Mouse (Mus musculus): ENCODE measurements around the gene Farsa. TPM values are rescaled to one million over a fixed set of nuclear protein-coding genes. Genes with fewer than 3 reads are reported as not detected.

Gene Farsa
- polyA plus RNA-seq, 1 experiment from 2014 or later: 44.3 TPM

DNA sequence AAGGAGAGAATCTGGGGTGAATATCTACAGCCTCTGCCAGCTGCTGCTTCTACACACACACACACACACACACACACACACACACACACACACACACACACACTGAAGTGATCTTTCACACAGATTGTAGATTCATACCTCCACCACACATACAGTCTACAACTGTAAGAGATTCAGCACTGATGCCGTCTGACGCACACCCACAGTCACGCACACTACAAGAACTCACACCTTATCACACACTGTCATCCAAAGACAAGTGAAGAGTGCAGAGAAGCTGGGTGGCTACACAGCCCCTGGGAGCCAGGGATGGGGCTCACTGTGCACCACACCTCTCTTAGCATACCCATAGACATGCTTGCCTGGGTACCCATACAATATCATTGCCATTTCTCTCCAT lies 43.0 kb upstream of the Farsa start:
- no peak overlapping the region for H3K27ac ChIP-seq (replicated peaks)
- H3K9me3 ChIP-seq (ENCODE audit: control insufficient read depth, low read length): no peaks in the 10 kb centered on the region
- H3K27me3 ChIP-seq (ENCODE audit: control insufficient read depth, insufficient read depth, low read length): no peaks in the 10 kb centered on the region
- DNase-seq (ENCODE audit: low spot score): no peak
- H3K4me2 ChIP-seq (replicated peaks; ENCODE audit: low read depth): no peak overlapping the region
- peaks cover 2% of the 10 kb centered on the region; the same call in 1 of the 2 replicates for H3K4me1 ChIP-seq (replicated peaks; ENCODE audit: control insufficient read depth, insufficient read depth)
- TF ChIP-seq CTCF (IDR thresholded peaks at IDR 0.05; ENCODE audit: low read depth): no peak
- TF ChIP-seq EP300 (optimal IDR thresholded peaks at IDR 0.05): no peak
- H3K9ac ChIP-seq (ENCODE audit: low read length): no peak overlapping the region
- H3K36me3 ChIP-seq (ENCODE audit: control insufficient read depth, insufficient read depth, low read length): no peaks in the 10 kb centered on the region
- H3K4me3 ChIP-seq (ENCODE audit: low read depth, low read length): no peak overlapping the region
- WGBS: 85% methylated on average over 3 of the region's 3 CpGs
- no peak for ATAC-seq (ENCODE audit: low FRiP score, low TSS enrichment)

DNA sequence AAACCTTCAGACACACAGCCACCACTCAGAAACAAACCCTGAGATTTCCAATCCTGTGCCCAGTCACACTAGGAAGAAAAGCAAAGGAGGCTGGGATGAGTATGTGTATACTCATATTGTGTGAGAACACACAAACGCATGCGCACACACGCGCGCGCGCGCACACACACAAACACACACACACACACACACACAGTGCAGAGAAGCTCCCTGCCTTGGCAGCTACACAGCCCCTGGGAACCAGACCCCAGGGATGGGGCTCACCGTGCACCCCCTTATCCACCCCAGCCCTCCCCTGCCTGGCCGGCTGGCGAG lies 42.6 kb upstream of the Farsa start:
- no peak overlapping the region for H3K27ac ChIP-seq (replicated peaks)
- H3K4me3 ChIP-seq (ENCODE audit: low read depth, low read length): no peak overlapping the region
- H3K9me3 ChIP-seq (ENCODE audit: control insufficient read depth, low read length): no peaks in the 10 kb centered on the region
- 80% methylated on average over 11 of the region's 11 CpGs for WGBS
- no peaks in the 10 kb centered on the region for H3K36me3 ChIP-seq (ENCODE audit: control insufficient read depth, insufficient read depth, low read length)
- no peak for DNase-seq (ENCODE audit: low spot score)
- TF ChIP-seq EP300 (optimal IDR thresholded peaks at IDR 0.05) (no peak), CTCF (IDR thresholded peaks at IDR 0.05; ENCODE audit: low read depth) (no peak)
- peaks cover 2% of the 10 kb centered on the region; the same call in 1 of the 2 replicates for H3K4me1 ChIP-seq (replicated peaks; ENCODE audit: control insufficient read depth, insufficient read depth)
- H3K4me2 ChIP-seq (replicated peaks; ENCODE audit: low read depth): no peak overlapping the region
- no peak overlapping the region for H3K9ac ChIP-seq (ENCODE audit: low read length)
- ATAC-seq (ENCODE audit: low FRiP score, low TSS enrichment): no peak
- no peaks in the 10 kb centered on the region for H3K27me3 ChIP-seq (ENCODE audit: control insufficient read depth, insufficient read depth, low read length)

DNA sequence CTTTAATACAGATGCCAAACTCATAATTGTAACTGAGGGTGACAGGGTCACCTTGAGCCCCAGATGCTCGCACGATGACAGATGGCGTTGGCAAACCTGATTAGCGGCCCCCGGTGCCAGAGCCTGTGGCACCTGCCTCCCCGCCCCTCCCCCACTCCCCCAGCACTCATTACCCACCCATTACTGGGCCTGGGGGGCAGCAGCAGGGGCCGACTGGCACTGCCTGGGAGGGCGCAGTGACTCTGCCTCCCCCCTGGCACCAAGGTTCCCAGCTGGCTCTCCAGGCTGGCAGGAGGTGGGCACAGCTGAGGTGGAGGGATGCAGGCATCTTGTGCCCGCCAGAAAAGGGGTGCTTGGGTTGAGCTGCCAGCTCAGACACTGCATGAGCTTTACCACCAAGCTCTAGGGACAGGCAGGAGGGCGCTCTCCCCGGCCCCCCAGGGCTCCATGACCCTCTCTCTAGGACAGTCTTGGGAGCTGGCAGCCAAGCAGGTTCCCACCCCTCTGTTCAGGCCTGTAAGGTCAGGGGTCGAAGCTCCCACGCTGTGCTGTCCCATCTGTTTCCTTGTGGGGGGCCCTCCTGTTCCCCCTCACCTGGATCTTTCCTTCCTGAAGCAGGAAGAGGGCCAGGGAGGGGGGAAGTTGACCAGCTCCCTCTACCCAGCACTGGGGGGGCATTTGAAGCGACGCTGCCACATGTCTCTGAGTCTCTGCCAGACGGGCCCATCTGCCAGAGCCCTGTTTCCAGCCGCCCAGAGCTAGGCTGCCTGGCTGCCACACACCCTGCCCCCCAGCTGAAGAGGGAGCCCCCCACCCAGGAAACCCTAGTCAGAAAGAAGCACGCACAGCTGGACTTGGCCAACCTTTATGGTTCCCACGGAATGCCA lies 42.0 kb upstream of the Farsa start:
- Histone ChIP-seq H3K27ac (replicated peaks) (no peak overlapping the region; the same call in 1 of the 2 replicates), H3K4me2 (replicated peaks; ENCODE audit: low read depth) (no peak overlapping the region), H3K4me1 (replicated peaks; ENCODE audit: control insufficient read depth, insufficient read depth) (peaks cover 2% of the 10 kb centered on the region; the same call in 1 of the 2 replicates), H3K4me3 (ENCODE audit: low read depth, low read length) (no peak overlapping the region), H3K9ac (ENCODE audit: low read length) (peak overlapping the region; percentile 31; the same call in 1 of the 2 replicates), H3K27me3 (ENCODE audit: control insufficient read depth, insufficient read depth, low read length) (no peaks in the 10 kb centered on the region), H3K36me3 (ENCODE audit: control insufficient read depth, insufficient read depth, low read length) (no peaks in the 10 kb centered on the region), H3K9me3 (ENCODE audit: control insufficient read depth, low read length) (no peaks in the 10 kb centered on the region)
- TF ChIP-seq EP300 (optimal IDR thresholded peaks at IDR 0.05) (no peak), CTCF (IDR thresholded peaks at IDR 0.05; ENCODE audit: low read depth) (no peak)
- ATAC-seq (ENCODE audit: low FRiP score, low TSS enrichment) (0 out of 2 replicates have a peak, but pooled peaks have one; percentile 15), DNase-seq (ENCODE audit: low spot score) (no peak)
- 44% methylated on average over 19 of the region's 19 CpGs for WGBS

DNA sequence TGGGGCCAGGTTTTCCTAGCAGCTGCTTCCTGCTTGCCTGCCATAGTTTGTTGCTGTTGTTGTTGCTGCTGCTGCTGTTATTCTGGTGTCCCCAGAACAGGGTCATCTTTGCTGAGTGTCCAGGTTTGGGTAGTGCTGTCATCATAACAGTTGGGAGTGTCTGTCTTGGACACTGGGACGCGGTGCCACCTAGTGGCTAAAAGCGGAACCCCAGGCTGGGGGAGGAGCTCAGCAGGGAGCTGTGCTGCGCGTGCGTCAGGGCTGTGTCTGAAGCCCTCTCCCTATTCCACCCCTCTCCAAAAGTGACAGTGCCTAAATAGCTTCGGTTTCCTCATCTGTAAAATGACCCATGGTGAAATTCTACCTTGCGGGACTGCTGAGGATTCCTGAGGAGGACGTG lies 41.2 kb upstream of the Farsa start:
- no peaks in the 10 kb centered on the region for H3K27me3 ChIP-seq (ENCODE audit: control insufficient read depth, insufficient read depth, low read length)
- 15% methylated on average over 9 of the region's 9 CpGs for WGBS
- H3K4me2 ChIP-seq (replicated peaks; ENCODE audit: low read depth): no peak overlapping the region
- peak; percentile 95 for DNase-seq (ENCODE audit: low spot score)
- H3K27ac ChIP-seq (replicated peaks): no peak overlapping the region; the same call in 1 of the 2 replicates
- no peak overlapping the region for H3K4me3 ChIP-seq (ENCODE audit: low read depth, low read length)
- H3K4me1 ChIP-seq (replicated peaks; ENCODE audit: control insufficient read depth, insufficient read depth): peaks cover 2% of the 10 kb centered on the region; the same call in 1 of the 2 replicates
- H3K9me3 ChIP-seq (ENCODE audit: control insufficient read depth, low read length): no peaks in the 10 kb centered on the region
- TF ChIP-seq EP300 (optimal IDR thresholded peaks at IDR 0.05) (no peak), CTCF (IDR thresholded peaks at IDR 0.05; ENCODE audit: low read depth) (peak; percentile 98)
- H3K36me3 ChIP-seq (ENCODE audit: control insufficient read depth, insufficient read depth, low read length): no peaks in the 10 kb centered on the region
- no peak overlapping the region for H3K9ac ChIP-seq (ENCODE audit: low read length)
- ATAC-seq (ENCODE audit: low FRiP score, low TSS enrichment): peak; percentile 81

DNA sequence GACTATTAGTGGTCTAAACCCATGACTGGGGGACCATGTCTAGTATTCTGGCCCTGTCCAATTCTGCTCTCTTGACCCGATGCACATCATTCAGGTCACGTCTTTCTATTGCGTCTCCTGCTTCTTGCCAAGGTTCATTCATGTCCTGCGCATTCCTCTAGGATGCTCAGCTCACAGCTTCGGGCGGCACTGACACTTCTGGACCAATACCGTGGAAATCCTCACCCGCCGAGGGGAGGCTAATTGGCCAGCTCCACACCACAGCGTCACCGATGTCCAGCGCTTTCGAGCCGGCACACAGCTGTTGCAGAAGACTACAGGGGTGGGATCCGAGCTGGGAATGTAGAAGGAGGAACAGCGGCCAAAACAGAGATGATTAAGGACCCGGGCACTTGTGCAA lies 40.7 kb upstream of the Farsa start:
- no peak for TF ChIP-seq EP300 (optimal IDR thresholded peaks at IDR 0.05)
- TF ChIP-seq CTCF (IDR thresholded peaks at IDR 0.05; ENCODE audit: low read depth): no peak
- Histone ChIP-seq H3K4me3 (ENCODE audit: low read depth, low read length) (no peak overlapping the region), H3K4me2 (replicated peaks; ENCODE audit: low read depth) (no peak overlapping the region), H3K4me1 (replicated peaks; ENCODE audit: control insufficient read depth, insufficient read depth) (peaks cover 2% of the 10 kb centered on the region; the same call in 1 of the 2 replicates), H3K27ac (replicated peaks) (no peak overlapping the region), H3K9me3 (ENCODE audit: control insufficient read depth, low read length) (no peaks in the 10 kb centered on the region), H3K36me3 (ENCODE audit: control insufficient read depth, insufficient read depth, low read length) (no peaks in the 10 kb centered on the region), H3K9ac (ENCODE audit: low read length) (no peak overlapping the region), H3K27me3 (ENCODE audit: control insufficient read depth, insufficient read depth, low read length) (no peaks in the 10 kb centered on the region)
- no peak for DNase-seq (ENCODE audit: low spot score)
- WGBS: 74% methylated on average over 17 of the region's 17 CpGs
- no peak for ATAC-seq (ENCODE audit: low FRiP score, low TSS enrichment)

DNA sequence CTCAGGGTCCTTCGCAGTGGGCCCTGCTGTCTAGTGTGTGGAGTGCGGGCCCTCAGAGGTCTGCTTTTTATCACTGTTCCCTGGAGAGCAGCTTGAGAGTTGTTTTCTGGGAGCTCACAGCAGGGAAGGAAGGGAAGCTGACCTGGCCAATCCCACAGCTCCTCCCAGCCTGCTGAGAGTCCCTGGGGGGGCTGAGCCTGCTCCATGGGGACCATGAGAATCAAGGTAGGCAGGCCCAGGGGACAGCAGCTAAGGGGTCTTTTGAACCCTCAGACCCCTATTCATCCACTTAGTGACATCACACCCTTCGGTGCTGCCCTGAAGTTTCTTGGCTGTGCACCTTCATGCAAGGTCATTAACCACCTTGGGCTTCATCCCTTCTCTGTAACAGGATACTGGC lies 34.1 kb upstream of the Farsa start, which contains the start of gene Dand5:
TSS of gene Dand5 (minus strand) at position 101 of the 400 bp plus-strand sequence.
- no peak within 1 kb of the TSS for H3K27ac ChIP-seq (replicated peaks)
- DNase-seq (ENCODE audit: low spot score): no peak
- ATAC-seq (ENCODE audit: low FRiP score, low TSS enrichment): no peak
- no peak within 1 kb of the TSS for H3K9ac ChIP-seq (ENCODE audit: low read length)
- TF ChIP-seq CTCF (IDR thresholded peaks at IDR 0.05; ENCODE audit: low read depth): no peak
- TF ChIP-seq EP300 (optimal IDR thresholded peaks at IDR 0.05): no peak
- no peaks in the 10 kb centered on the region for H3K36me3 ChIP-seq (ENCODE audit: control insufficient read depth, insufficient read depth, low read length)
- no peaks in the 10 kb centered on the region for H3K4me1 ChIP-seq (replicated peaks; ENCODE audit: control insufficient read depth, insufficient read depth)
- WGBS: 59% methylated on average over 3 of the region's 3 CpGs
- no peaks in the 10 kb centered on the region for H3K9me3 ChIP-seq (ENCODE audit: control insufficient read depth, low read length)
- H3K27me3 ChIP-seq (ENCODE audit: control insufficient read depth, insufficient read depth, low read length): no peaks in the 10 kb centered on the region
- H3K4me2 ChIP-seq (replicated peaks; ENCODE audit: low read depth): 0 out of 2 replicates have a peak within 1 kb of the TSS, but pooled peaks have one; percentile 0
- no peak within 1 kb of the TSS for H3K4me3 ChIP-seq (ENCODE audit: low read depth, low read length)
